24 mouse cellular contexts compared by ENCODE assay signal in the genomic region with DNA sequence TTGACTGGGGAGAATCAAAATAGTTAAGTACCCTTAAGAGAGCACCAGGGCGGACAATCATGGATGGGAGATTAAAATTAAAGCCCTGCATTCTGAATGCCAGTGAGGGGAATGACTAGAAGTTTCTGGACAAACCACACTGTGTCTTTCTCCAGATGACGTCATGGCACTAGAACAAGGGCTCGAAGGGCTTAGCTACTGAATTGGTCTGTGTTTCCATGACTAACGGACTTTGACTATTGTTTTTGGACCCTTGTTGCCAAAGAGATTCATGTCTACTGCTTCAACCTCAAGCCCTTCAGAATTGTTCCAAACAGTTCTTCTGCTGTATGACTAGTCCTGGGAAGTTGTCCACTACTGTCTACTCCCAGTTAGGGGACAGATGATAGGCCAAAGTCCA.
"Had no signal": no experiment of that assay in that cellular context is flagged by ENCODE, and none has a peak within 500 bp of the region (broad histone marks: within the 10 kb centered on the region; RNA-seq: fewer than 3 reads in every experiment).

No protein-coding gene starts in this region.

- ATAC-seq: hindbrain, postnatal 0 days; intestine, embryonic 16.5 days; liver, embryonic 12.5 days had no signal

- DNase-seq: gastrocnemius, adult 2 months; gastrocnemius, postnatal 10 days; gastrocnemius, postnatal 25 days; heart, adult 18-20 months; heart, postnatal 14 days; heart, postnatal 36 days; kidney, adult 11 months; kidney, adult 2 months; kidney, adult 9 months; kidney, postnatal 14 days; kidney, postnatal 36 days; left cerebral cortex, postnatal 4 days had no signal

- H3K4me1 ChIP-seq: liver, embryonic 12.5 days had no signal

- H3K4me3 ChIP-seq: gastrocnemius, adult 2 months; heart, embryonic 13.5 days; heart, embryonic 15.5 days; hindbrain, embryonic 13.5 days; hindbrain, embryonic 15.5 days; kidney, embryonic 15.5 days; limb, embryonic 13.5 days; limb, embryonic 15.5 days; liver, embryonic 12.5 days had no signal

- H3K27ac ChIP-seq: gastrocnemius, adult 2 months; heart, embryonic 13.5 days; heart, embryonic 15.5 days; hindbrain, embryonic 13.5 days; hindbrain, embryonic 15.5 days; hindbrain, postnatal 0 days; kidney, embryonic 15.5 days; kidney, postnatal 0 days; limb, embryonic 13.5 days; limb, embryonic 15.5 days; liver, embryonic 12.5 days; liver, embryonic 14.5 days had no signal
